Mouse (Mus musculus) left cerebral cortex, adult 8-10 months (tissue): ENCODE measurements around the gene Fam114a2. TPM values are rescaled to one million over a fixed set of nuclear protein-coding genes. Genes with fewer than 3 reads are reported as not detected.
A peak's percentile ranks its signal among the peaks of the same experiment; 100 is the strongest.
"Not testable (repeated sequence)": the region's sequence is repeated elsewhere in the genome, so short reads cannot be mapped to it uniquely, and the experiment has no call there.

ENCODE experiments used
- DNase-seq, 2 experiments: peaks; one replicate each; pipeline ENCODE4 v3.0.0; 2022; ENCODE audit warnings: low spot score in 2 of 2
- total RNA-seq, 4 experiments: library from RNA; stranded (reverse); gene quantifications; 2 replicates each; pipeline ENCODE4 v1.2.4; 2022

Gene Fam114a2
- 10 to 100 TPM; 28.1 to 31.9 (median 30.5) TPM for total RNA-seq

- DNase-seq: peak; percentile 78 to 83
Observed at GRCm38 (mm10) chr11:57518091-57518750, at the start of gene Fam114a2, which contains the start of gene Mfap3. Fam114a2 (minus strand) TSS chr11:57518617. Mfap3 (plus strand) TSS chr11:57518664.

GRCm38 (mm10) chr11:57566091-57567035, 47.9 kb upstream of the Fam114a2 start:
- DNase-seq: no peak

GRCm38 (mm10) chr11:57564564-57564963, 46.1 kb upstream of the Fam114a2 start:
- no peak for DNase-seq

GRCm38 (mm10) chr11:57557936-57558335, 39.5 kb upstream of the Fam114a2 start:
- not testable (repeated sequence) for DNase-seq

GRCm38 (mm10) chr11:57553015-57553780, 34.8 kb upstream of the Fam114a2 start:
- DNase-seq: no peak

GRCm38 (mm10) chr11:57551016-57551415, 32.6 kb upstream of the Fam114a2 start:
- DNase-seq: no peak

- no peak for DNase-seq
Observed at GRCm38 (mm10) chr11:57550230-57550629, 31.8 kb upstream of the Fam114a2 start.

- peak; percentile 23 to 92 for DNase-seq
Observed at GRCm38 (mm10) chr11:57548618-57549550, 30.5 kb upstream of the Fam114a2 start.

- no peak for DNase-seq
Observed at GRCm38 (mm10) chr11:57540681-57541080, 22.3 kb upstream of the Fam114a2 start.

GRCm38 (mm10) chr11:57539841-57540418, 21.5 kb upstream of the Fam114a2 start:
- no peak for DNase-seq

- no peak for DNase-seq
Observed at GRCm38 (mm10) chr11:57535912-57536311, 17.5 kb upstream of the Fam114a2 start.

- DNase-seq: no peak
Observed at GRCm38 (mm10) chr11:57532306-57532705, 13.9 kb upstream of the Fam114a2 start.

- no peak for DNase-seq
Observed at GRCm38 (mm10) chr11:57531300-57531950, 13.0 kb upstream of the Fam114a2 start.

GRCm38 (mm10) chr11:57529111-57529510, 10.7 kb upstream of the Fam114a2 start:
- no peak for DNase-seq

GRCm38 (mm10) chr11:57527506-57527905, 9.1 kb upstream of the Fam114a2 start:
- DNase-seq: no peak

- no peak for DNase-seq
Observed at GRCm38 (mm10) chr11:57525900-57526299, 7.5 kb upstream of the Fam114a2 start.

GRCm38 (mm10) chr11:57524597-57524996, 6.2 kb upstream of the Fam114a2 start:
- DNase-seq: no peak

- no peak for DNase-seq
Observed at GRCm38 (mm10) chr11:57523418-57523817, 5.0 kb upstream of the Fam114a2 start.

GRCm38 (mm10) chr11:57522046-57522445, 3.6 kb upstream of the Fam114a2 start:
- DNase-seq: peak; percentile 11 to 54
